In genomic region chr10:53499518-53499917, GRCm38 (mm10) we compare ENCODE assay signal across 10 mouse cellular contexts.
DNase-seq lines count a peak whose midpoint lies in the region; ATAC-seq and TF ChIP-seq lines count a peak whose summit lies in the region.
"Had no signal": no experiment of that assay in that cellular context is flagged by ENCODE, and none has a peak within 500 bp of the region (broad histone marks: within the 10 kb centered on the region; RNA-seq: fewer than 3 reads in every experiment).

No protein-coding gene starts in this region.

- TF ChIP-seq EP300 in heart, adult 2 months (IDR thresholded peaks at IDR 0.05; ENCODE audit: insufficient read depth, low read depth, low read length), result 0 out of 2 replicates have a peak, but pooled peaks have one; percentile 21

- no peak overlapping the region for H3K9ac ChIP-seq in heart, adult 2 months (ENCODE audit: low read depth, low read length)
- H3K9ac ChIP-seq in forebrain, embryonic 15.5 days (replicated peaks), result no peak overlapping the region
- H3K9ac ChIP-seq: heart, embryonic 15.5 days had no signal

- no peak overlapping the region; the same call in 1 of the 2 replicates for H3K27ac ChIP-seq in heart, adult 2 months
- no peak overlapping the region for H3K27ac ChIP-seq in heart, embryonic 10.5 days
- H3K27ac ChIP-seq in thymus, adult 2 months (ENCODE audit: control insufficient read depth, insufficient read depth, low read length), result no peak overlapping the region
- no peak overlapping the region for H3K27ac ChIP-seq in forebrain, embryonic 15.5 days (replicated peaks)
- H3K27ac ChIP-seq: heart, embryonic 15.5 days; limb, embryonic 10.5 days had no signal

- intact Hi-C loops in heart, adult 2 months (cut with DNase I), result no loop called here

- H3K4me1 ChIP-seq in heart, adult 2 months (ENCODE audit: control insufficient read depth, insufficient read depth, low read length), result peaks cover 6% of the 10 kb centered on the region
- H3K4me1 ChIP-seq in heart, embryonic 10.5 days, result peaks cover 23% of the 10 kb centered on the region
- no peaks in the 10 kb centered on the region for H3K4me1 ChIP-seq in thymus, adult 2 months (replicated peaks; ENCODE audit: control insufficient read depth, insufficient read depth, low read length)
- H3K4me1 ChIP-seq in forebrain, embryonic 15.5 days, result peaks cover 11% of the 10 kb centered on the region

- DNase-seq in heart, adult 2 months, result peak; percentile 31 to 55
- DNase-seq in heart, embryonic 10.5 days (ENCODE audit: low spot score), result no peak
- DNase-seq in thymus, adult 2 months, result peak; percentile 25
- no peak for DNase-seq in thymus, postnatal 0 days (ENCODE audit: low spot score)
- peak; percentile 25 to 53 for DNase-seq in kidney, postnatal 36 days
- no peak for DNase-seq in urinary bladder, adult 2 months (ENCODE audit: low spot score)
- no peak for DNase-seq in frontal cortex, postnatal 25 days (ENCODE audit: low spot score in 2 of 2)

- H3K4me3 ChIP-seq in heart, adult 2 months, result no peak overlapping the region
- no peak overlapping the region for H3K4me3 ChIP-seq in heart, embryonic 10.5 days
- no peak overlapping the region for H3K4me3 ChIP-seq in thymus, adult 2 months (ENCODE audit: control insufficient read depth, insufficient read depth, low read length)
- no peak overlapping the region for H3K4me3 ChIP-seq in forebrain, embryonic 15.5 days
- H3K4me3 ChIP-seq: heart, embryonic 15.5 days; limb, embryonic 10.5 days had no signal

- H3K79me2 ChIP-seq in heart, adult 2 months (replicated peaks; ENCODE audit: control insufficient read depth, insufficient read depth, low read length), result no peaks in the 10 kb centered on the region

- H3K36me3 ChIP-seq in heart, adult 2 months (ENCODE audit: control insufficient read depth, insufficient read depth, low read length), result no peaks in the 10 kb centered on the region; the same call in 1 of the 2 replicates
- H3K36me3 ChIP-seq in heart, embryonic 10.5 days, result no peaks in the 10 kb centered on the region
- H3K36me3 ChIP-seq in thymus, adult 2 months (ENCODE audit: control insufficient read depth, insufficient read depth, low read length), result no peaks in the 10 kb centered on the region
- H3K36me3 ChIP-seq in forebrain, embryonic 15.5 days, result no peaks in the 10 kb centered on the region
- H3K36me3 ChIP-seq: heart, embryonic 15.5 days; limb, embryonic 10.5 days had no signal

- no peak overlapping the region for H3K4me2 ChIP-seq in forebrain, embryonic 15.5 days (replicated peaks)
- H3K4me2 ChIP-seq: heart, embryonic 15.5 days had no signal

- no peak for ATAC-seq in forebrain, embryonic 15.5 days (replicated peaks)

- 0 out of 2 replicates have a peak, but pooled peaks have one; percentile 12 for TF ChIP-seq POLR2A in heart, adult 2 months (IDR thresholded peaks at IDR 0.05; ENCODE audit: insufficient read depth, low read depth, low read length)
- TF ChIP-seq POLR2A in thymus, adult 2 months (IDR thresholded peaks at IDR 0.05; ENCODE audit: control insufficient read depth, extremely low read depth, insufficient read depth, low read length, poor library complexity), result no peak

- H3K27me3 ChIP-seq in heart, adult 2 months (ENCODE audit: control insufficient read depth, insufficient read depth, low read length), result no peaks in the 10 kb centered on the region
- no peaks in the 10 kb centered on the region for H3K27me3 ChIP-seq in heart, embryonic 10.5 days (ENCODE audit: insufficient read depth, poor library complexity, severe bottlenecking)
- no peaks in the 10 kb centered on the region for H3K27me3 ChIP-seq in thymus, adult 2 months (ENCODE audit: control insufficient read depth, insufficient read depth, low read length)
- H3K27me3 ChIP-seq in forebrain, embryonic 15.5 days, result no peaks in the 10 kb centered on the region
- H3K27me3 ChIP-seq: heart, embryonic 15.5 days had no signal

- 0 out of 2 replicates have a peak, but pooled peaks cover 5% of the 10 kb centered on the region for H3K9me3 ChIP-seq in heart, embryonic 10.5 days
- H3K9me3 ChIP-seq in forebrain, embryonic 15.5 days, result no peaks in the 10 kb centered on the region
- H3K9me3 ChIP-seq: heart, embryonic 15.5 days; limb, embryonic 10.5 days had no signal

- TF ChIP-seq CTCF in heart, adult 2 months (IDR thresholded peaks at IDR 0.05), result peak; percentile 76
- no peak for TF ChIP-seq CTCF in thymus, adult 2 months (IDR thresholded peaks at IDR 0.05; ENCODE audit: borderline replicate concordance, control insufficient read depth, extremely low read depth, insufficient read depth, low read length, poor library complexity)

Comparison
In these comparisons a context has a peak if more than half of its experiments do, and no peak if none do; other contexts are left out.
1. DNase-seq: peak in heart, adult 2 months (2 of 2), thymus, adult 2 months (single experiment) and kidney, postnatal 36 days (2 of 2); none in heart, embryonic 10.5 days (single experiment), thymus, postnatal 0 days (single experiment), urinary bladder, adult 2 months (single experiment) and frontal cortex, postnatal 25 days (0 of 2).